Mouse (Mus musculus): ENCODE measurements at regions not wholly inside any gene's neighbourhood (a gene's known extent, or its start where the extent isn't known, plus 50 kb on each side); places are given as distances from the start of the nearest gene placed in this dataset.

- no peak for DNase-seq (ENCODE audit: low read depth, low spot score)
These were observed 124.5 kb upstream of the Sox2 start for GRCm38 (mm10) chr3:34525730-34526129.

GRCm38 (mm10) chr3:34522054-34522684, 128.0 kb upstream of the Sox2 start:
- no peak for DNase-seq (ENCODE audit: low read depth, low spot score)

- DNase-seq (ENCODE audit: low read depth, low spot score): no peak
These were observed 128.7 kb upstream of the Sox2 start for GRCm38 (mm10) chr3:34521357-34522053.

GRCm38 (mm10) chr3:34512503-34513145, 137.6 kb upstream of the Sox2 start:
- no peak for DNase-seq (ENCODE audit: low read depth, low spot score)

- no peak for DNase-seq (ENCODE audit: low read depth, low spot score)
These were observed 139.5 kb upstream of the Sox2 start for GRCm38 (mm10) chr3:34510723-34511122.

- DNase-seq (ENCODE audit: low read depth, low spot score): no peak
These were observed 141.0 kb upstream of the Sox2 start for GRCm38 (mm10) chr3:34509160-34509559.

- DNase-seq (ENCODE audit: low read depth, low spot score): no peak
These were observed 145.7 kb upstream of the Sox2 start for GRCm38 (mm10) chr3:34504573-34504894.

GRCm38 (mm10) chr3:34503874-34504572, 146.2 kb upstream of the Sox2 start:
- DNase-seq (ENCODE audit: low read depth, low spot score): no peak

GRCm38 (mm10) chr3:34496839-34497238, 153.4 kb upstream of the Sox2 start:
- no peak for DNase-seq (ENCODE audit: low read depth, low spot score)

GRCm38 (mm10) chr3:34495615-34496014, 154.6 kb upstream of the Sox2 start:
- DNase-seq (ENCODE audit: low read depth, low spot score): no peak

- no peak for DNase-seq (ENCODE audit: low read depth, low spot score)
These were observed 156.3 kb upstream of the Sox2 start for GRCm38 (mm10) chr3:34493921-34494320.

GRCm38 (mm10) chr3:34489008-34489407, 161.2 kb upstream of the Sox2 start:
- DNase-seq (ENCODE audit: low read depth, low spot score): no peak

GRCm38 (mm10) chr3:34486441-34487050, 163.7 kb upstream of the Sox2 start:
- no peak for DNase-seq (ENCODE audit: low read depth, low spot score)

GRCm38 (mm10) chr3:34485345-34486223, 164.6 kb upstream of the Sox2 start:
- DNase-seq (ENCODE audit: low read depth, low spot score): no peak

GRCm38 (mm10) chr3:34483934-34484333, 166.3 kb upstream of the Sox2 start:
- DNase-seq (ENCODE audit: low read depth, low spot score): no peak

GRCm38 (mm10) chr3:34481821-34482713, 168.1 kb upstream of the Sox2 start:
- no peak for DNase-seq (ENCODE audit: low read depth, low spot score)

- DNase-seq (ENCODE audit: low read depth, low spot score): no peak
These were observed 168.9 kb upstream of the Sox2 start for GRCm38 (mm10) chr3:34481314-34481713.

- no peak for DNase-seq (ENCODE audit: low read depth, low spot score)
These were observed 176.1 kb upstream of the Sox2 start for GRCm38 (mm10) chr3:34474126-34474525.

- DNase-seq (ENCODE audit: low read depth, low spot score): no peak
These were observed 179.5 kb upstream of the Sox2 start for GRCm38 (mm10) chr3:34470721-34471120.

GRCm38 (mm10) chr3:34469946-34470345, 180.3 kb upstream of the Sox2 start:
- no peak for DNase-seq (ENCODE audit: low read depth, low spot score)

Data from skeletal muscle tissue, adult 2 months (tissue).